Mouse (Mus musculus): ENCODE data around the gene Rdx. TPM values are rescaled to one million over a fixed set of nuclear protein-coding genes. Genes with fewer than 3 reads are reported as not detected.

Gene Rdx
- 10 to 100 TPM; 48.9 to 49.3 TPM for total RNA-seq (2021)
- long read RNA-seq, full-length matches to known transcripts, result 36 of 75 reads
- long read RNA-seq, partial matches to known transcripts, result 10 of 75 reads
- long read RNA-seq, other reads (novel, unspliced or antisense), result 29 of 75 reads

DNA sequence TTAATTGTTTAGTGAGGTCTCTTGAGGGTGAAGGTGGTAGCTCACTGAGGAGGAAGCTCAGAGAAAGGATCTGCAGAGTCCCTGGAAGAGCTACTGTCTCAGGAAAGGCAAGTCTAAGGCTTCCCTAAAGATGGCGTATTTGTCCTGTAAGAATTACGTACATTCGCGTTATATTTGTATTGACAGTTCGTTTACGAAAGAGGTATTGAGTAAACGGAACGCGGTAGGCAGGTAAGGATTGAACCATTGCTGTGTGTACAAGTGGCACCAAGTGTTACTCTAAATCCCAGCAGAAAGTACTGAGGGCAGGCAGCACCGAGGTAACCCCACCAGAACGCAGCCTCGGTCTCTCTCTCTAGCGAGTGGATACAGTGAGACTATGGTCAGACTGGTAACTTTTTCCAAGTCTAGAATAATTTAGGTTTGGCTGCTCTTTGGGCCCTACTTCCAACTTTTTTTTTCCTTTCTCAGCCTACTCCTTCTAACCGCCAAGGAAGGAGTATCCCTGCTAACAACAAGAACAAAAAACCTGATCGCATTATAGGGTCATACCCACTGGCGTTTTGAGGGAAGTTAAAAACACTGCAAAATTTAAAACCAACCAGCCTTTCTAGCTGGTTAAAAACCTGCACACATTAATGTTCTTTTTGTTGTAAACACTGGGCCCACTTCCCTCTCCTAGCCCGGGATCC lies at the start of gene Rdx:
TSS of gene Rdx (plus strand) at position 45 of the 692 bp plus-strand sequence.
- no peak for DNase-seq (ENCODE audit: low spot score in 2 of 2)

DNA sequence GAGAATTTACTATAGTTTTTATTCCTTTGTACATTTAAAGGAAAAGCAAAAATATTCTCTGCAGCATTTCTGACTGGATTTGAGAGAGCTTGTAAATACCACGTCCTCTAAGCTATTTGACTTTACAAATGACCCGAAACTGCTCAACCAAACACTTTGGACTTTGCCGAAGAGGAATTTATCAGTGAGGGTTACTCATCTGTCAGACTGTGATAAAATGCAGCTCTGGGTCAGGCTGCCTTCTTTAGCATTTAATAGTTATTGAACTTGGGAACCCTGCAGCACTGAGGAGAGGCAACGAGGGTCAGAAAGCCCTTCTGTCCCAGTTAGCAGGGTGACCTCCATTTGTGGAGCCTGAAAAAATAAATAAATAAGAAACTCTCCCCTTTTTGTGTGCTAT lies 43.5 kb upstream of the Rdx start:
- no peak for DNase-seq (ENCODE audit: low spot score in 2 of 2)

DNA sequence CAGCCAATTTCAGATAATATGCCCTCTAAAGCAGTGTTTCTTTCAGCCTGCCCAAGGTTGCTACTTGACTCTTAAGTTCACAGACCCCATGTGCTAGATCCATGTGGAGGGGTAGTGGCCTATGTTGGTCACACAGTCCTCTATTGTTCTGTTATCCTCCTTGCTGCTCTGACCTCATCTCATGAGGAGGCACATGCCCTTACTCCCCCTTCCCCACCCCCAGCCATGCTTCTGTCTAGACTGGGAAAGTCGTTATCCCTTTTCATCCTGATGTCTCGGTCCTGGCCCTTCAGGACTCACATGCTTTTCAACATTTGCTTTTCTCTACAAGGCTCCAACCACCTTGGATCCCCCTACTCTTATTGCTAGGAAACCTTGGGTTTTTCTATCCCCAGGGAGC lies 39.6 kb upstream of the Rdx start:
- no peak for DNase-seq (ENCODE audit: low spot score in 2 of 2)

DNA sequence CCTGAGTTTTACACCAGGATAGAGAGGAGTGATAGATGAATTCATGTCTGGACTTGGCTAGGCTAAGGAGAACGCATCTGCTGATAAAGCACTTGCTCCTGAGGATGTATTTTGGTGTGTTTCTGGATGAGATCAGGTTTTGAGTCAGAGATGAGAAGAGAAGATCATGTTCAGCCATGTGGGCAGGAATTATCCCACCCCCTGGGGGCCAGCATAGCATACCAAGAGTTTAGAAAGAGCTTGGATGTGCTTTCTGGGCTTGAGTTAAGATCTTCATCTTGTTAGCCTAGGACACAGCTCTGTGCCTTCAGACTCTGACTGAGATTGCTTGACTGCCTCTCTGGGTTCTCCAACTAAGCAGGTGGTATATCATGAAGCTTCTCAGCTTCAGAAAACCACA lies 38.5 kb upstream of the Rdx start:
- DNase-seq (ENCODE audit: low spot score in 2 of 2), result no peak

DNA sequence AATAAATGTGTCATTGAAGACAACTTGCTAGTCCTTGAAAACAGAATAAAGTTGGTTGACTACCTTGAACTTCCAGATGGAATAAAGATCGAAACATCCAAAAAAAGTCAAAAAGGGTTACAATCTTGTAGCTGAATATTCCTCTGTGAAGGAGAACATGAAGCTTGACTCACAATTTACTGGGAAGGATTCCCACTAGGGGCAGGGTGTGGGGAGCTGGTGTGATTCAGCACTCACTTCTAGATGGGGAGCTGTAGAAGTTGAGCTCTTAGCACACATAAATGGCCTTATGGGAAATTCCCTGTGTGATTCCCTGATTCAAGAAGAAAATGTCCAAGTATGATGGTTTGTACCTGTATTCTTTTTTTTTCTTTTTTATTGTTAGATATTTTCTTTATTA lies 34.7 kb upstream of the Rdx start:
- no peak for DNase-seq (ENCODE audit: low spot score in 2 of 2)

DNA sequence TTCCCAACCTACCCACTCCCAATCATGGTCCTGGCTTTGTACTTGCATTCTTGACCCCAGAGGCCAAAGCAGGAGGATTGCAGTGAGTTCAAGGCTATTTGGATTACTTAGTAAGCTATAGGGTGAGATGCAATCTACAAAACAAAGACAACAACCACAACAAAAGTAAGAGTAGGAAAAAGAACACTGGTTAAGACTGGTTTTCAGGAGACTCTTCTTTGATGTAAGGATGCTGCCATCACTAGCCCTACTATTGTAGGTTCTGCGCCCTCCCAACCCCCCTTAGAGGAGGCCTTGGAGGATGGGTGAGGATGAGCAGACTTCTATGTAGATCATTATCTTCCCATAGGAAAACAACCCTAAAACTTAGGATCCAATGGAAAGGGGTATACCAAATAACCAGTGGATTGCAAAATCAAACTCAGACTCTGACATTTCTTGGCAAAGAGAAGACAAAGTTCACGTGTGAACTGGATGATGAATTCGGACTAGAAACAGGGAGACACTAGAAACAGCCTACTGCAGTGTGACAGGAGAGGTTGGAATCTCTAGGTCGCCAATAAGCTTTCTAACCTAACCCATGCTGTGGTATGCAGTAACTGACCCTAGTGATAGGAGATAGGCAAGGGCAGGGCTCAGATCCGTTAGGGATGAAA lies 34.1 kb upstream of the Rdx start:
- no peak for DNase-seq (ENCODE audit: low spot score in 2 of 2)

DNA sequence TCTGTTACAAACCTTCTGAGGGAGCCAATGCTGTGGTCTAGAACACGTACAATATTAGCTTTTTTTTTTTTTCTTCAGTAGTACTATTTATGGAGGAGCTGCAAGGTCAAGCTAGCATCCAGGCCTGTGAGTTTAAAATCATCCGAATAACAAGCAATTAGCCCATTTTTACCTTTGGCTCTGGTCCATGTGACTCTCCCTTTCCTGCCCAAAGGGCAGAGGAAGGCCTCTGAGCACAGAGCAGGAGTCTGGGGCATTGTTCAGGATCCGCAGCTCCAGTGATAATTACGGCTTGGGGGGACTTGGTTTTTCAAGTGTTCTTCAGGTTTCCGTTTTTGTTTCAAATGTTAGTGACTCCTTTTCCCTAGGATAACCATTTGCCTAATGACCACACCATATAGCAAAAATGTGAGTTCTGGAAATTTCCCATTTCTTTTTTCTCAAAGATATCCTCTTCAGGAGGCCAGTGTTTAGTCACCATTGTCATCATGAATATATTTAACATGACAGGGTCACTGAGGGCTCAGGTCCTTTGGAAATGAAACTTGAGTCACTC lies 33.0 kb upstream of the Rdx start:
- no peak for DNase-seq (ENCODE audit: low spot score in 2 of 2)

DNA sequence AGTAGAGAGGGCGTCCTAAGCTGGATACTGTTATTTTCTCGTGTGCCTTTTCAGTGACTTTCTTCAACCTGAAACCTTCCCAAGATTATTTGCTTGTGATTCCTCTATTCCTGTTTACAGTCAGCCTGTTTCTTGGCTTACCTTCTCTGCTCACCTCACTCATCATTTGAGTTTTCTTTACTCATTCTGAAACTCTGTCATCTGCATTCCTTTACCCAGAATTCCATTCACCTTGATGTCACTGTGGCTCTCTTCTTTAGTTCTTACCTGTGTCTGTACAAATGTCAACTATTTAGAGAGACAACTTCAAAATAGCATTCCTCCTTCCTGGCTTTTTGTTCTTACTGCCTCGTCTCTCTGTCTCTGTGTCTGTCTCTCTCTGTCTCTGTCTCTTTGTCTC lies 29.9 kb upstream of the Rdx start:
- DNase-seq (ENCODE audit: low spot score in 2 of 2), result no peak

DNA sequence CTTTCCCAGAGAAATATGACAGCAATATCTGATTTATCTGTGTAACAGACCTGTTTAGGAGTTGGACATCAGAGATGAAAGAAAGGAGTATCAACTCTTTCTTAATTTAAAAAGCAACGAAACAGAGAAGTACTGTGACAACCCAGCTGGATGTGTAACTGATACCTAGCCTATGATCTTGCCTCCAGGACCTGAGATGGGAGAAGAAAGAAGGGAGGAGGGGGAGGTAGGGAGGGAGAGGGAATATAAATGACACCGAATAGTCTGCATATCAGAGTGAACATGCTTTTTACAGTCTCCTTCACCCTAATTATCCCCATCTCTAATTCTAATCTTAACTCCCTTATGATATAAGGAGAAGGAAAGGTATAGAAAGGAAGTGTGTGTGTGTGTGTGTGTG lies 29.1 kb upstream of the Rdx start:
- DNase-seq (ENCODE audit: low spot score in 2 of 2), result no peak

DNA sequence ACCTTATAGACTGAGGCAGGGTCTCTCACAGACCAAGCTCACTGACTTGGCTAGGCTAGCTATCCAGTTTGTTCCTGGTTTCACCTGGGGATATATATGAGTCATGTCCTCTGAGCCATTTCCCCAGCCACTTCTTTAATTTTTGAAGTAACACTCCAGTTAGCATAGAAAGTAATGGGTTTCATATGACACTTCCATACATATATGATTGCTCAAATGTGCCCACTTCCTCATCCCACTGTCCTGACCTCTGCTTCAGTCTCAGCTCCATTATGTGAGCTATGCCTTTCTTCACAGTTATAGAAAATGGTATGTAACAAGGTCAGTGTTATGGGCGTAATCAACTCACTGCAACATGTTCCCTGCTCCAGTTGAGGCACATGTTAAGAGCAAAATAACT lies 28.5 kb upstream of the Rdx start:
- DNase-seq (ENCODE audit: low spot score in 2 of 2), result no peak

DNA sequence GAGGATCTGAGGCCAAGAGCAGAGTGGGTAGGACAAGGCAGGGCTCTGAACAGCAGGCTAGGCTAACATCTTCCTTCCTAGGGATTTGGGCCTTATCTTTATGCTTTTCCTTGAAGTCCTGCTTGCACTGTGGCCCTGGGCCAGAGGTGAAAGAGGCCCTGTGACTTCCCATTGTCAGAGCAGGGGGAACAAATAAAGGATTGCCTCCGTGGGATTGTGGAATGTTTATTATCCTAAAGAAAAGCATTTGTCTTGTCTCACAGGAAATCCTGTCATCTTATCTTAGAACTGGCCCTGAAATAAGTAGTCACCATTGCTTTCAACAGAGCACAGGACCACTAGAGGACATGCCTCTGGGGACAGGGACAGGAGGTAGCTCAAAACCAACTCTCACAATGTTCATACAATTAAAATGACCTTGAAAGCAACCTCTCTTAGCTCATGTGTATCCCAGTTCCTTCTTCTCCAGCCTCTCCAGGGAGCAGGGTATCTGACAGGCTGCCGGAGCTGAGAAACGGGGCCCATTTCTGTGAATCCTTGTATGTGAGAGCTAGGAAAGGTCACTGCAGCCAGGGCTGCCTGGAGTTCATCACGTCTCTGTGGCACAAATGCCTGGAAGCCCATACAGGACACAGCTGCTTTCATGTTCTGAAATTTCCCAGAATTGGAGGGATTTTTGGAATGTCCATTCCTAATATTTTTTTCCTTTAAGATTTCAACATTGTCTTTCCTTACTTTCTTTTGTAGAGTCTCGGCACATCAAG lies 19.5 kb upstream of the Rdx start:
- DNase-seq (ENCODE audit: low spot score in 2 of 2), result no peak

DNA sequence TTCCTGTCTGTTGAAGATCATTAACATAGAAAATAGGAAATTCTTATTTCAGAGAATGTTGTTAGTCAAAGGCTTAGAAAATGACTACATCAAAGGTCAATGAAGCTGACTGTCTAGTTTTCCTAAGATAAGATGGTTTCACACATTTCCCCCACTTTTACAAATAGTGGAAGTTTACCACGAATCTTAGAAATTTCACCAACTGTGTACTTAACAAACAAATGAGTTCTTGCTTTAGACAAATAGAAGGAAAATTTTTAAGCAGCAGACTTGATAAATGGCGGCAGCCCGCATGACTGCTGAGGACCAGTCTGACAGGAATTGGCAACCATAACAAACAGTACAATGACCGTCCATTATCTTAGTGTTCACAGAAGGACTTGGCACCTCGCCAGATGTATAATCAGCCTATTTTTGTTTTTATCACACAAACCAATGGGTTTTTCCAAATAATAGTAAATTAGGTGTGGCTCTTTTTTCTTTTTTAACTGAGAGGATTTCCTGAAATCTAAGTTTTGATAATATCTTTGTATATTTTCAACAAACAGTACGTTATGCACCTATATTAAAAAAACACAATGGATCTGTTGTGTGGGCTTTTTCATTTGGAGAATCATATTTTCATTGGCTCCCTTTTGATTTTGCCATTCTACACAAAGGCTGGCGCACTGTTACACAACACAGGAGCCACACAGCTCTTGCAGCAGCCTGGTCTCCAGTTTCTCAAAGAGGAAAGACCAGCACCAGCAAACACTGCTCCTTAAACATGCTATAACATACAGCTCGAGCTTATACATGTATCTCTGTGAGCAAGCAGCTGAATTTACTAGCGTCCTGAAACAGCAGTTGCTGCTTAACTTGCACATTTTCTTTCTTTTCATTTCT lies 18.2 kb upstream of the Rdx start:
- DNase-seq (ENCODE audit: low spot score in 2 of 2), result peak in 1 of 2 experiments; percentile 20

DNA sequence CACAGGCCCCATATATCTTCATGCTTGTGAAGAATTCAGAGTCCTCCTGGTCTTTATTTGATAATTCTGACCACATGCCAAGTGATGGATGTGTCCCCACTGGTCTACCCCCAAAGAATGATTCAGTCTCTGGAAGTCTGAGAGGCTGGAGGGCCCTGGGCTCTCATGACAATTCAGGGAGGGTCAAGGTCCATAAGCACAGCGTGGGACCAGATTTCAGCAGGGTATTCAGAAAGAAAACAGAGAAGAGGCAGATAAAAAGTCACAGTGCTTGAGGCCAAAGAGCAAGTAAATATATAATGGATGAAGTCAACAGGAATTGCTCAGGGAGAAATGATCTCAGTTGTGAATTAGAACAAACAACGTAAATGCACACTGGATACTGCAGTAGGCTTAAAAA lies 15.5 kb upstream of the Rdx start:
- DNase-seq (ENCODE audit: low spot score in 2 of 2), result no peak

DNA sequence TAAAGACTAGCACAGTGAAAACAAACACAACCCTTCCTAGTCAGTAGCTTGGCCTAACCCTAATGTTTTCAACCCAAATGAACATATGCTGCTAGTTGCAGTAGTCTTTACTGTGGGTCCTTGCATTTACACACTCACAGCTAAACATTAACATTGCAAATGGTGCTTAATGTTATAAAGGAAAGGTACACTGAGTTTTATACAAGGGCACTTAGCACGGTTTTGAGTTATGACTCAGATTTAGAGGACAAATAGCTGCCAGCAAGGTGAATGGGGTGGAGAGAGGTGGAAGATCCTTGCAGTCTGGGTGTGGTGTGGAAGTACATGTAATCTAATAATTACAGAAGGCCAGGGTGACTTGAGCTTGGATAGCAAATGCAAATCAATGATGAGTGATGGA lies 9.5 kb upstream of the Rdx start:
- no peak for DNase-seq (ENCODE audit: low spot score in 2 of 2)

DNA sequence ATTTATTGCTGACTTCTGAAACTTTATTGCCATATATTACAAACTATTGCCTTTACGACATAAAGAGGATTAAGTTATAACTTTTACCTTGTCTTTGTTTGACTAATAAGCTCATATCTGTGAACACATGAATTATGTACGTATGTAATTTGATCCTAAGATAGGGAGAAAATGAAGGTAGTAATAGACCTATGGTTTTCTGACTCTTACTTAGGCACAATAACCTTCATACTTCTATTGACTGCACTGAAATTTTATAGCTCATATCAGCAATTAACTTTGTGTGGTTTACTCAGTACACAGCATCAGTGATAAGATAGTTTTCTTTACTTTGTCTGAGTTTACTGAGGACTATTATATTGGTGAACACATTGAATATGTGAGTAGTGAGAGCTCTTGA lies 5.3 kb upstream of the Rdx start:
- no peak for DNase-seq (ENCODE audit: low spot score in 2 of 2)

DNA sequence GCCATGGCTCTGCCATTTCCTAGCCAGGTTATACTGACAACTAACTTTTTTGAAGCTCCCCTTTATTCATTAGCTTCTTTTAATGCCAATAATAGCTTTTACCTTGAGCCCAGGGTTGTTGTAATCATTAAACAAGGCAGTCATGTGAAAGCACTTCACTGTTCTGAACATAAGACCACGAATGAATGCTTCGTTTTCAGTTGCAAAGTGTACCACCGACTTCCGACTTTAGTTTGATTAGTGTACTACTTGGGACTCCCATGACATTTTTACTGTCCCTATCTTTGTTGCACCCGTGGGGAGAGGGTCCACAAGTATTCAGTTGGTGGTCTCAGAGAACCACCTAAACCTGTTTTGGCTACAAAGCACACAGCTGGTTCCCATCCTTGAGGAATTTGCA lies 287 bp upstream of the Rdx start:
- DNase-seq (ENCODE audit: low spot score in 2 of 2), result no peak

DNA sequence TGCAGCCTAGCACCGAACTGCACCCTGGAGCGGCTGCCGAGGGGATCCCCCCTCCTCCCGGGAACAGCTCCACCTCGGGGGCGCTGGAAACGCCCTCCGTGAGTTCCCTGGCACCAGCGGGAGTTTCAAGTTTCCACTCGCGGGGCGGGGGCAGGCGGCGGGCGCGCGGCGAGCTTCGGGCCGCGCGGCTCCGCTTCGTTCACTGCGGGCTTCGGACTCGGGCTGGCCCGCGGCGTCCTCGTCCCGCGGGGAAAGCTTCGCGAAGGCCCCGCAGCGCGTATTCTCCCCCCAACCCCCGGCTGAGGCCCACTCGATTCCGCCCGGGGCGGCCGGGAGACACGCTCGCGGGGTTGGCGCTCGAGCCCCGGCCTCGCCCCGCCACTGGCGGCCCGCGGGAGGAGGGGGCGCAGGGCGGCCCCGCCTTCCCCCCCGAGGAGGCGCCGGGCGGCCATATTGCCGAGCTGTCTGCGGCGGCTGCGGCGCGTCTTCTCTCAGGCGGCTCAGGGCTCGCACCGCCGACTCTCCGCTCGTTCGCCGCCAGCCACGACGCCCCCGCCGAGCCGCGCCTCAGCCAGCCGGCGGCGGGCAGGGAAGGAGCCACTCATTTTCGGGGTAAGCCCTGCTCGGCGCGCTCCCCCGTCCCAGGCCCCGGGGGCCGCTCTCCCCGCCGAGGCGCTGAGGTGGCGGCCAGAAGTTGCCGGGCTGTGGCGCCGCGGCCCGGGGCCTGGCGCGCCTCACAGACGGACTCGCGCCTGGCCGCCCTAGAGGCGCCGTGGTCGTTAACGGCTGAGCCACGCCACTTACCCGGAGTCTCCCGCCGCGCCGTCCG lies 1.1 kb downstream of the Rdx start:
- peak; percentile 74 to 76 for DNase-seq (ENCODE audit: low spot score in 2 of 2)

DNA sequence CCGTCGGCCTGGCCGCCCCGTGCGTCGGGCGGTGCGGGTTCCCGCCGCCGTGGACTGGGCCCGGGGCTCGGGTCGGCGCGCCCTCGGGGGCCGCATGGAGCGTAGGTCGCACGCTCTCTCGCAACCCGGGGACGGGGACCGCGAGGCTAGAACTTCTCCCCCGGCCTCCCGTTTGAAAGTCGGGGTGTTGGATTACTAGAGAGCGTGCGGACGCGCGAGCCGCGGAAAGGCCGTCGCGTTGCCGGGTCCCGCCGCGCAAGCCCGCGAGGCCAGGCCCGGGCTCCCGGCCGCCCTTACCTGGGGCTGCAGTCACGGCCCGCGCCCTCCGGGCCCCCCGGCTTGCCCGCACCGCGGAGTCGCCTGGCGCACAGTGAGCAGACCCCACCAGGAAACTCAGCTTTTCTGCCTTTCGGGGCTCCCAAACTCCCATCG lies 1.7 kb downstream of the Rdx start:
- DNase-seq (ENCODE audit: low spot score in 2 of 2), result peak; percentile 27 to 30

DNA sequence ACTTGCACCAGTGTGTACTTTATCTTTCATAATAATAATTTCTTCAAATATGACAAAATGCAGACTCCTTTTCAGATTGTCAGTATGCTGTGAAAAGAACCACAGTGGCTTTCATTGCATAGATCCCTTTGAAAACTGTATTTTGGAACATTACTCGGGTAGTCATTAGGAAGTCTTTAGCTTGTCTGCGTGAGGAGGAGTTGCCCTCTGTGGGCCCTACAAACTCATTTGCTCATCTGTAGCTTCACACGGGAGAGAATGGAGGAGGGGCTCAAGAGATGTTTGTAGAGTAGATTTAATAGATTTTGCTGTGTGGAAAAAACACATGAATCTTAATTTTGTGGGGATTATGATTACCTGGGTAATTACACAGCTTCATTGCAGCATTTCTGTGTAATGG lies 2.6 kb downstream of the Rdx start:
- no peak for DNase-seq (ENCODE audit: low spot score in 2 of 2)

DNA sequence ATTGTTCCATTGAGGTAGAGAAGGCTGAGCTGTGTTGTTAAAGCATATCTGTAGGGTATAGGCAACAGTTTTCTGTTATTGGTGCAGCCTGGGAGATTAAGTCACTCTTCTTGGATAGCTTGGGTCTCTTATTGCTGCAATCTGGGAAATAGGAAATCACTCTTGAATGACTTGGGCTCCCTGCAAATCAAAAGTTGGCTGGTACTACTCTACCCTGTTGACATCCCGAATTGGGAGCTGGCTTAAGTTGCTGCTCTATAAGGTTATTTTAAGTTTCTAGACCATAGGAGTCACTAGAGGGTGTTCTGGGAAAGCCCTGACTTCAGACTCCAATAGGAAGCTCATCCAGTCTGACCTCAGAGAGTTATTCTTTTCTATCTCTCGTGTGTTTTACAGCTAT lies 3.4 kb downstream of the Rdx start:
- no peak for DNase-seq (ENCODE audit: low spot score in 2 of 2)

Measured in layer of hippocampus, adult 18-20 months (tissue).